Mouse (Mus musculus): Measurements from ENCODE around the gene Adss. TPM values are rescaled to one million over a fixed set of nuclear protein-coding genes. Genes with fewer than 3 reads are reported as not detected.

Adss gene
- polyA plus RNA-seq, 1 experiment from 2014 or later, result 42.3 TPM

GRCm38 (mm10) chr1:177716448-177716847 is 79.9 kb downstream of the Adss start:
- H3K4me3 ChIP-seq (ENCODE audit: low read length), result no peak overlapping the region
- 77% methylated on average over 3 of the region's 3 CpGs for WGBS
- no peak overlapping the region for H3K4me2 ChIP-seq (ENCODE audit: low read depth, low read length)
- no peaks in the 10 kb centered on the region for H3K36me3 ChIP-seq (ENCODE audit: control insufficient read depth, insufficient read depth, low read length)
- H3K27ac ChIP-seq (ENCODE audit: low read length), result no peak overlapping the region
- H3K9ac ChIP-seq (ENCODE audit: low read depth, low read length), result no peak overlapping the region
- H3K27me3 ChIP-seq (replicated peaks; ENCODE audit: control insufficient read depth, insufficient read depth, low read length), result no peaks in the 10 kb centered on the region
- no peaks in the 10 kb centered on the region for H3K4me1 ChIP-seq (ENCODE audit: control insufficient read depth, insufficient read depth, low read length)
- no peak for ATAC-seq
- no peaks in the 10 kb centered on the region for H3K9me3 ChIP-seq (ENCODE audit: control insufficient read depth, low read length)

- no peak overlapping the region for H3K4me3 ChIP-seq (ENCODE audit: low read length)
- ATAC-seq, result no peak
- H3K36me3 ChIP-seq (ENCODE audit: control insufficient read depth, insufficient read depth, low read length), result no peaks in the 10 kb centered on the region
- H3K27ac ChIP-seq (ENCODE audit: low read length), result no peak overlapping the region
- no peaks in the 10 kb centered on the region for H3K9me3 ChIP-seq (ENCODE audit: control insufficient read depth, low read length)
- no peaks in the 10 kb centered on the region for H3K27me3 ChIP-seq (replicated peaks; ENCODE audit: control insufficient read depth, insufficient read depth, low read length)
- no peak overlapping the region for H3K9ac ChIP-seq (ENCODE audit: low read depth, low read length)
- no peaks in the 10 kb centered on the region for H3K4me1 ChIP-seq (ENCODE audit: control insufficient read depth, insufficient read depth, low read length)
- 74% methylated on average over 5 of the region's 5 CpGs for WGBS
- H3K4me2 ChIP-seq (ENCODE audit: low read depth, low read length), result no peak overlapping the region
These were observed 81.8 kb downstream of the Adss start for GRCm38 (mm10) chr1:177714397-177715012.

- no peaks in the 10 kb centered on the region for H3K27me3 ChIP-seq (replicated peaks; ENCODE audit: control insufficient read depth, insufficient read depth, low read length)
- no peak overlapping the region for H3K27ac ChIP-seq (ENCODE audit: low read length)
- no peak overlapping the region for H3K4me2 ChIP-seq (ENCODE audit: low read depth, low read length)
- no peaks in the 10 kb centered on the region for H3K36me3 ChIP-seq (ENCODE audit: control insufficient read depth, insufficient read depth, low read length)
- no peak overlapping the region for H3K4me3 ChIP-seq (ENCODE audit: low read length)
- peak; percentile 64 for ATAC-seq
- no peaks in the 10 kb centered on the region for H3K4me1 ChIP-seq (ENCODE audit: control insufficient read depth, insufficient read depth, low read length)
- H3K9me3 ChIP-seq (ENCODE audit: control insufficient read depth, low read length), result no peaks in the 10 kb centered on the region
- WGBS, result 61% methylated on average over 3 of the region's 3 CpGs
- H3K9ac ChIP-seq (ENCODE audit: low read depth, low read length), result no peak overlapping the region
These were observed 82.5 kb downstream of the Adss start for GRCm38 (mm10) chr1:177713635-177714396.

Other genes with a start within 250 kb of the Adss start
- not detected in 2 replicates for gene 1700016C15Rik, start 66.7 kb downstream of the Adss start, polyA plus RNA-seq (2015; fragmentation: Nextera tagmentation; extraction: Ambion mirVana)
- gene Catspere2, start 186.9 kb upstream of the Adss start, polyA plus RNA-seq (2015; fragmentation: Nextera tagmentation; extraction: Ambion mirVana), result 0.09 and 0.12 TPM in 2 replicates